Comparison of ENCODE assay signal across 8 mouse cellular contexts in the genomic region with DNA sequence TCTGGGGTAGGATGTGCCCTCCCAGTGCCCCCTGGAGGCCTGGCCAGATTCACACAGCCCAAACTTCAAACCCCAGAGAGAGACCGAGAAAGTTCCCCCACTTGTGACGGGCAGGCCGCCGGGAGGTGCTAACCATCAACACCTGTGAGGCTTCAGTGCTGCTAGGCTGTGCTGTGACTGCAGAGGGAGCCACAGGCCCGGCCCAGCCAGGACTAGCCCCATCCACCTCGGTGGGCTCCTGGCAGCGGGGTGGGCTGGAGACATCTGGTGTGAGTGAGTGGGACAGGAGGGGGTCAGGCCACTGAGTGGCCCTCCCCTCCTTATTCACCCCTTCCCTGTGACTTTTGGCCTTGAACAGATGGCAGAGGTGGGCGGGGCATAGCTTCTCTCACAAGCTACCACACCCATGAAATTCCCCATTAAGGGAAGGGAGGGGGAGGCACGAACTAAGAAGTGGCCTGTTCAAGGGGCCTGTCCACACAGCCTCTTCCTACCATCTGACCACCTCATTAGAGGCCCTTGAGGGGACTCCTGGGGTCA.
DNase-seq lines count a peak whose midpoint lies in the region; ATAC-seq and TF ChIP-seq lines count a peak whose summit lies in the region.

No protein-coding gene starts in this region.

- no peak overlapping the region for H3K4me2 ChIP-seq in embryonic facial prominence, embryonic 11.5 days (ENCODE audit: low read depth, low read length)
- no peak overlapping the region for H3K4me2 ChIP-seq in limb, embryonic 12.5 days
- no peak overlapping the region for H3K4me2 ChIP-seq in midbrain, embryonic 14.5 days (ENCODE audit: low read length)

- H3K27ac ChIP-seq in left cerebral cortex, adult 2 months = no peak overlapping the region
- peak overlapping the region; percentile 41 for H3K27ac ChIP-seq in embryonic facial prominence, embryonic 11.5 days (replicated peaks; ENCODE audit: low read depth, low read length)
- no peak overlapping the region for H3K27ac ChIP-seq in limb, embryonic 12.5 days
- 0 out of 2 replicates have a peak overlapping the region, but pooled peaks have one; percentile 14 for H3K27ac ChIP-seq in midbrain, embryonic 14.5 days (replicated peaks; ENCODE audit: low read depth, low read length)
- no peak overlapping the region for H3K27ac ChIP-seq in thymus, adult 2 months (ENCODE audit: control insufficient read depth, insufficient read depth, low read length)

- no peak overlapping the region for H3K9ac ChIP-seq in embryonic facial prominence, embryonic 11.5 days (replicated peaks; ENCODE audit: low read length)
- no peak overlapping the region for H3K9ac ChIP-seq in limb, embryonic 12.5 days (replicated peaks)
- no peak overlapping the region for H3K9ac ChIP-seq in midbrain, embryonic 14.5 days (replicated peaks; ENCODE audit: low read length)

- WGBS in embryonic facial prominence, embryonic 11.5 days = 7% methylated on average over 9 of the region's 9 CpGs
- WGBS in limb, embryonic 12.5 days = 4% methylated on average over 9 of the region's 9 CpGs
- WGBS in midbrain, embryonic 14.5 days = 6% methylated on average over 9 of the region's 9 CpGs
- WGBS in thymus, adult 2 months = 29% methylated on average over 9 of the region's 9 CpGs

- H3K36me3 ChIP-seq in embryonic facial prominence, embryonic 11.5 days (replicated peaks; ENCODE audit: control insufficient read depth, insufficient read depth, low read depth, low read length) = no peaks in the 10 kb centered on the region
- no peaks in the 10 kb centered on the region for H3K36me3 ChIP-seq in limb, embryonic 12.5 days
- H3K36me3 ChIP-seq in midbrain, embryonic 14.5 days (ENCODE audit: control insufficient read depth, insufficient read depth, low read length) = no peaks in the 10 kb centered on the region
- H3K36me3 ChIP-seq in thymus, adult 2 months (ENCODE audit: control insufficient read depth, insufficient read depth, low read length) = no peaks in the 10 kb centered on the region

- H3K4me1 ChIP-seq in embryonic facial prominence, embryonic 11.5 days (ENCODE audit: control insufficient read depth, insufficient read depth, low read length) = peaks cover 26% of the 10 kb centered on the region
- H3K4me1 ChIP-seq in limb, embryonic 12.5 days (replicated peaks) = peaks cover 63% of the 10 kb centered on the region
- H3K4me1 ChIP-seq in midbrain, embryonic 14.5 days (ENCODE audit: control insufficient read depth, insufficient read depth, low read length) = peaks cover 54% of the 10 kb centered on the region
- H3K4me1 ChIP-seq in thymus, adult 2 months (replicated peaks; ENCODE audit: control insufficient read depth, insufficient read depth, low read length) = peaks cover 33% of the 10 kb centered on the region

- no peaks in the 10 kb centered on the region for H3K9me3 ChIP-seq in embryonic facial prominence, embryonic 11.5 days (replicated peaks; ENCODE audit: control insufficient read depth, low read length)
- H3K9me3 ChIP-seq in limb, embryonic 12.5 days = no peaks in the 10 kb centered on the region
- H3K9me3 ChIP-seq in midbrain, embryonic 14.5 days (ENCODE audit: control insufficient read depth, low read length) = no peaks in the 10 kb centered on the region

- TF ChIP-seq POLR2A in thymus, adult 2 months (IDR thresholded peaks at IDR 0.05; ENCODE audit: control insufficient read depth, extremely low read depth, insufficient read depth, low read length, poor library complexity) = no peak

- peak; percentile 57 for TF ChIP-seq CTCF in left cerebral cortex, adult 2 months (IDR thresholded peaks at IDR 0.05)
- peak; percentile 66; the same call in 1 of the 2 replicates for TF ChIP-seq CTCF in thymus, adult 2 months (IDR thresholded peaks at IDR 0.05; ENCODE audit: borderline replicate concordance, control insufficient read depth, extremely low read depth, insufficient read depth, low read length, poor library complexity)

- DNase-seq in left cerebral cortex, adult 2 months (ENCODE audit: extremely low spot score in 1 of 2, low spot score in 2 of 2) = no peak
- no peak for DNase-seq in left cerebral cortex, postnatal 14 days (ENCODE audit: low spot score in 2 of 2)
- peak; percentile 77 for DNase-seq in embryonic facial prominence, embryonic 11.5 days (ENCODE audit: low spot score)
- peak; percentile 39 to 46 for DNase-seq in heart, postnatal 14 days
- DNase-seq in midbrain, embryonic 14.5 days = peak; percentile 73
- peak; percentile 65 for DNase-seq in thymus, adult 2 months
- no peak for DNase-seq in ovary, postnatal 10 days (ENCODE audit: low spot score)

- ATAC-seq in embryonic facial prominence, embryonic 11.5 days (replicated peaks; ENCODE audit: insufficient number of reproducible peaks, low FRiP score, low TSS enrichment, low read depth) = peak; percentile 69
- peak; percentile 62; the same call in 1 of the 2 replicates for ATAC-seq in limb, embryonic 12.5 days (ENCODE audit: insufficient number of reproducible peaks, insufficient read depth, low FRiP score, low TSS enrichment, low read depth)
- peak; percentile 64; the same call in 1 of the 2 replicates for ATAC-seq in midbrain, embryonic 14.5 days (ENCODE audit: low FRiP score, low TSS enrichment)

- intact Hi-C loops in left cerebral cortex, adult 2 months (cut with DNase I) = no loop called here
- intact Hi-C loops in left cerebral cortex, postnatal 14 days (cut with DNase I) = loop anchor here (5.0 kb wide), 1 partner anchor 125 kb away; no protein-coding TSS in a partner anchor
- intact Hi-C loops in heart, postnatal 14 days (cut with DNase I) = loop anchor here (2.0 kb wide), 1 partner anchor 127 kb away; no protein-coding TSS in a partner anchor

- H3K4me3 ChIP-seq in left cerebral cortex, adult 2 months = no peak overlapping the region
- H3K4me3 ChIP-seq in embryonic facial prominence, embryonic 11.5 days (ENCODE audit: low read depth, low read length) = no peak overlapping the region
- H3K4me3 ChIP-seq in limb, embryonic 12.5 days (replicated peaks) = no peak overlapping the region
- H3K4me3 ChIP-seq in midbrain, embryonic 14.5 days (replicated peaks; ENCODE audit: low read depth, low read length) = no peak overlapping the region
- H3K4me3 ChIP-seq in thymus, adult 2 months (ENCODE audit: control insufficient read depth, insufficient read depth, low read length) = no peak overlapping the region

- no peaks in the 10 kb centered on the region for H3K27me3 ChIP-seq in embryonic facial prominence, embryonic 11.5 days (ENCODE audit: control insufficient read depth, insufficient read depth, low read length)
- peaks cover 22% of the 10 kb centered on the region for H3K27me3 ChIP-seq in limb, embryonic 12.5 days
- H3K27me3 ChIP-seq in midbrain, embryonic 14.5 days (ENCODE audit: control insufficient read depth, insufficient read depth, low read length) = no peaks in the 10 kb centered on the region
- no peaks in the 10 kb centered on the region for H3K27me3 ChIP-seq in thymus, adult 2 months (ENCODE audit: control insufficient read depth, insufficient read depth, low read length)

Comparison
In these comparisons a context has a peak if more than half of its experiments do, and no peak if none do; other contexts are left out.
1. DNase-seq: peak in embryonic facial prominence, embryonic 11.5 days (single experiment), heart, postnatal 14 days (2 of 2), midbrain, embryonic 14.5 days (single experiment) and thymus, adult 2 months (single experiment); none in left cerebral cortex, adult 2 months (0 of 2), left cerebral cortex, postnatal 14 days (0 of 2) and ovary, postnatal 10 days (single experiment).
2. H3K27ac ChIP-seq: peak in embryonic facial prominence, embryonic 11.5 days (single experiment) and midbrain, embryonic 14.5 days (single experiment); none in left cerebral cortex, adult 2 months (single experiment), limb, embryonic 12.5 days (single experiment) and thymus, adult 2 months (single experiment).
3. Peak in every context shown above with its lines, with median percentiles within 50 percentile points of each other: ATAC-seq.